Mouse (Mus musculus) kidney, embryonic 14.5 days (tissue): Measurements from ENCODE around the gene Brcc3. TPM values are rescaled to one million over a fixed set of nuclear protein-coding genes. Genes with fewer than 3 reads are reported as not detected.

Experiments
- ATAC-seq: fragments of 200-750 bp; cut with Nextera tagmentation; 2 replicates; pipeline ENCODE4 v1.8.0; 2017; ENCODE audit warnings: moderate number of reproducible peaks, mild to moderate bottlenecking, moderate TSS enrichment, moderate library complexity; ENCODE audit not compliant: low FRiP score, low TSS enrichment
- H3K27ac ChIP-seq: fragments of 300-500 bp; sonication (generic); 2 replicates; pipeline ENCODE4 v1.5.1; 2014; ENCODE audit warnings: low read depth, mild to moderate bottlenecking, low read length, moderate library complexity, mixed read lengths
- H3K27me3 ChIP-seq: fragments of 300-500 bp; sonication (generic); 2 replicates; pipeline ENCODE4 v1.6.1; 2014; ENCODE audit warnings: mild to moderate bottlenecking, low read length; ENCODE audit not compliant: control insufficient read depth, insufficient read depth
- H3K36me3 ChIP-seq: fragments of 300-500 bp; sonication (generic); 2 replicates; pipeline ENCODE4 v1.6.1; 2014; ENCODE audit warnings: low read length, mixed read lengths; ENCODE audit not compliant: control insufficient read depth, insufficient read depth
- H3K4me1 ChIP-seq: fragments of 300-500 bp; sonication (generic); 2 replicates; pipeline ENCODE4 v1.6.1; 2014; ENCODE audit warnings: low read length, mixed read lengths; ENCODE audit not compliant: control insufficient read depth, insufficient read depth
- H3K4me2 ChIP-seq: fragments of 300-500 bp; sonication (generic); replicated peaks from 2 replicates; pipeline ENCODE4 v1.6.1; 2014; ENCODE audit warnings: low read depth, mild to moderate bottlenecking, low read length
- H3K4me3 ChIP-seq: fragments of 300-500 bp; sonication (generic); 2 replicates; pipeline ENCODE4 v1.5.1; 2014; ENCODE audit warnings: mild to moderate bottlenecking, low read length
- H3K9ac ChIP-seq: fragments of 300-500 bp; sonication (generic); 2 replicates; pipeline ENCODE4 v1.6.1; 2014; ENCODE audit warnings: low read depth, mild to moderate bottlenecking, low read length, moderate library complexity
- H3K9me3 ChIP-seq: fragments of 300-500 bp; sonication (generic); 2 replicates; pipeline ENCODE4 v1.6.1; 2016; ENCODE audit warnings: low read length; ENCODE audit not compliant: control insufficient read depth
- WGBS: fragments of 180-500 bp; shearing (Covaris S2); extraction: QIAGEN DNeasy Blood & Tissue Kit; methylation state at CpG from one replicate; pipeline ENCODE4 v1.1.7; 2014; 5-methylcytosine and 5-hydroxymethylcytosine counted together
- polyA plus RNA-seq: library from polyadenylated mRNA; unstranded; fragments of >200 nt; fragmentation: Nextera tagmentation; extraction: Ambion mirVana; gene quantifications from 2 replicates; pipeline ENCODE4 v1.2.1, GENCODE M21; 2014

The Brcc3 gene
- polyA plus RNA-seq, result 68.0 and 82.9 TPM in 2 replicates

DNA sequence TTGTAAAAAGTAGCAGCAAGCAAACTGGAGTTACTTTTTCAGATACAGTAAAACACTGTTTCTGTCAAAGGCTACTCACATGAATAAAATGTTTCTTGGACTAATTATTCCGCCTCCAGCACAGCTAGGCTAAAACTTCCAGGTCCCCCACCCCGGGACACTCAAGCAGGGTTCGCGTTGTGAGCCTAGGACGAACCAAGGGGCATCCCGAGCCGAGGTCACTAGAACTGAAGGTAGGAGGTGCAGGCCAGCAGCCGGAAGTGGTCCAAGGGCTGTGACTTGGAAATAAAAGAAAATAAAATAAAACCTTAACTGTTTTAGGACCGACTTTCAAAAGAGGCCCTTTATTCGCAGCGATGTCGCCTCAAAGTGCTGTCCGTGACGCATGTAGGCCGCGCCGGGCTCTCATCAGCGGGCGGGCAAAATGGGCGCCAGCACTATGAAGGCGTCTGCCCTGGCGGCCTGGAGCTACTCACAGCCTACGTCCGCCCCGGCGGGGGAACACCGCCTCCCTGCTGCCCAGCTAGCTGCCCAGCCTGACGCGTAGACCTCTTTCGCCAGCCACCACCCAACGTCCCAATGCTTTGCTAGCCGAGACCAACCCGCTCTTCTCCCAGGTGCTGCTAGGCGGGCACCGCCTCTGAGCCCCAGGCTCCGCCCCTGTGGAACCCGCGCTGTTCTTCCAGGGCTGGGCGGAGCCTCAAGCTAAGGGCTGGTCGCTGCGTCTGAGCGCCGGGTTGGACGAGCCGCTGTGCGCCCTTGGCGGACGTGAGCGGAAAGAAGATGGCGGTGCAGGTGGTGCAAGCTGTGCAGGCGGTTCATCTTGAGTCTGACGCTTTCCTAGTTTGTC lies at the start of gene Brcc3, which contains the start of the genes Cmc4 and Mtcp1:
TSS of gene Brcc3 (plus strand) at position 693 of the 850 bp plus-strand sequence.
TSS of gene Cmc4 (minus strand) at position 649 of the 850 bp plus-strand sequence.
TSS of gene Mtcp1 (minus strand) at position 653 of the 850 bp plus-strand sequence.
- peak; percentile 99 for ATAC-seq

DNA sequence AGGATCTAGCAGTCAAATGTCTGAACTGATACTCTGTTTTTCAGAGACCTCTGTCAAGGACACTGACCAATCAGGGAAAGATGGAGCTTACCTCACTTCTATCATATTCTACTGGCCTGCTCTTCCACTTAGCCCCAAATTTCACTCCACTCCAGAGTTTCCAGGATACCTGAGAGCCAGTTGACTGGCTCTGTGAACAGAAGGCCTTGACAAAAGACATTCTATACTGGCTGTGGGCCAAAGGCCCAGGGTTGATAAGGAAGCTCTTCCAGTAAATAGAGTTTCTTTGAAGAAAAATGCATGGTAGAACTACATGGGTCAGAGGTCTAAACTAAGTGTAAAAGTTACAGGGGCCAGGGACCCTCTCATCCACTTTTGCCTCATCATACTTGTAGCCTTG lies 46.2 kb upstream of the Brcc3 start:
- Histone ChIP-seq H3K27ac (no peak overlapping the region), H3K4me1 (no peaks in the 10 kb centered on the region), H3K9me3 (no peaks in the 10 kb centered on the region), H3K27me3 (no peaks in the 10 kb centered on the region), H3K9ac (no peak overlapping the region), H3K4me3 (no peak overlapping the region), H3K4me2 (no peak overlapping the region), H3K36me3 (no peaks in the 10 kb centered on the region)
- ATAC-seq, result no peak

More for the DNA sequence above, at the start of gene Brcc3, which contains the start of the genes Cmc4 and Mtcp1:
- Histone ChIP-seq H3K4me2 (peak within 1 kb of the TSS; percentile 42), H3K4me1 (no peaks in the 10 kb centered on the region), H3K9me3 (no peaks in the 10 kb centered on the region), H3K36me3 (no peaks in the 10 kb centered on the region), H3K4me3 (peak within 1 kb of the TSS; percentile 47), H3K9ac (peak within 1 kb of the TSS; percentile 65), H3K27me3 (no peaks in the 10 kb centered on the region), H3K27ac (peak within 1 kb of the TSS; percentile 85)
- WGBS, result 27% methylated on average over 52 of the region's 52 CpGs

DNA sequence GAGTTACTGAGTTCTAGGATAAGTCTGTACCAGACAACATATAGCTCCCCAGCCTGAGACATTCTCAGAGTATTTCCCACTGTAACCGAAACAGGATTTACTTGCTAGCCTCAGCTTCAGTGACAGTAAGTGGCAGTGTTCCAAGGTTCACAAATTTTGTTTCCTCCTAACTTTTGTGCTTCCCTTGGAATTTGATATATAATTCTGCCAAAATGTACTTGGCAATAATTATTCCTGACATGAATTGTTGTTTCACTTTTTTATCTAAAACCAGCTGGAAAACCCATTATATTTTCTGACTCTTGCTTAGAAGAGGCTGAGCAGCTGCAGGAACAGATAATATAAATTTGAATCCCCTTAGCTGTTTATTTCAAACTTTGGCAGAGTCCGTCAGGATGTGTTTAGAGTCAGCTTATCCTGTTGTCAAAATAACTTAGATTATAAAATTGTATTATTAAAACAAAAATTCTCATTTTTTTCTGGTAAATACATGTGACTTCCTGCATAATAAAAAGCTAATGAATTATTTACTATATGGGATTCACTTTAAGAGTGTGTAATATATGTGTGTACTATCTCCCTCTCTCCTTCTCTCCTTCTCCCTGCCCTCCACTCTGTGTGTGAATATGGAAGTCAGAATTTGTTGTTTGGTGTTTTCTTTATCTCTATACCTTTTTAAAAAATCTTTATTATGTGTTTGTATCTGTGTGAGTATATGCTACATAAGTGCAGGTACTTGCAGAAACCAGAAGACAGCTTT lies 43.6 kb upstream of the Brcc3 start:
- 53% methylated on average over 2 of the region's 2 CpGs for WGBS
- ATAC-seq, result no peak

DNA sequence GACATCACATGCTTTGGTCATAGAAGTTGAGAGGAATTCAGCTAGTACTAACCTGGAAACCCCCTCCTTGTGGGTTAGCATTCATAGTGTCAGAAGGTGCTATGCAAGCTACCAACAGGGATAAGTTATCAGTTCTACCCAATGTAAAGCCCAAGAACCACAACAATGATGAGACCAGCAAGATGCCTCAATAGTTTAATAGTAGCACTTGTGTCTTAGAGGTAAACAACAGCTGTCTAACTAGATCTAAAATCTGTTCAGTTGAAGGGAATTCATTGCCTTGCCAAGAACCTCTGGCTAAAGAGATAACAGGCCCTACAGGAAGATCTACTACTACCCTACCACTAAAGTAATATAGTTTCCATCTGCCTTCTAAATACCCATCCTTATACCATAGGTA lies 39.6 kb upstream of the Brcc3 start:
- no peak overlapping the region for H3K4me2 ChIP-seq
- no peak overlapping the region for H3K27ac ChIP-seq
- no peak overlapping the region for H3K4me3 ChIP-seq
- no peaks in the 10 kb centered on the region for H3K27me3 ChIP-seq
- no peaks in the 10 kb centered on the region for H3K36me3 ChIP-seq
- ATAC-seq, result no peak
- H3K4me1 ChIP-seq, result no peaks in the 10 kb centered on the region
- no peaks in the 10 kb centered on the region for H3K9me3 ChIP-seq
- H3K9ac ChIP-seq, result no peak overlapping the region

More for the DNA sequence above, 43.6 kb upstream of the Brcc3 start:
- H3K9me3 ChIP-seq, result no peaks in the 10 kb centered on the region
- no peaks in the 10 kb centered on the region for H3K4me1 ChIP-seq
- H3K9ac ChIP-seq, result no peak overlapping the region
- no peaks in the 10 kb centered on the region for H3K36me3 ChIP-seq
- H3K4me3 ChIP-seq, result no peak overlapping the region
- no peak overlapping the region for H3K4me2 ChIP-seq
- H3K27me3 ChIP-seq, result no peaks in the 10 kb centered on the region
- no peak overlapping the region for H3K27ac ChIP-seq

DNA sequence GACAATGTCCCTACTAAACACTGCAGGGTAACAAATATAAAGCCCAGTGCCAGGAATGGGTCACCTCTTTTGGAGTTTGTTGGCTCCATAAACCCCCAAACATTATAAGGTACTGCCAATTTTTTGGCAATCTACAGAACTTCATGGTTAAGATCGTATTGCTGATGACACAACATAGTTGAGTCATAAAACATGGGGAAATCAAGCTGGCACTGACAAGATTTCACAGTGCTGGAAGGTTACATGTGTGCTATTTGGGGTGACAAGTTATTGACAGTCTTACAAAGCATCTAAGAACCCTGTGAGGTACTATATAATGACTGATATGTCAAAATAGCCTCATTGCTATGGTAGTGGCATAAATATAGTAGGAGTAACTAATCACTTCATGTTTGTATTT lies 35.3 kb upstream of the Brcc3 start:
- no peak for ATAC-seq
- no peaks in the 10 kb centered on the region for H3K4me1 ChIP-seq
- H3K27ac ChIP-seq, result no peak overlapping the region
- H3K9ac ChIP-seq, result no peak overlapping the region
- H3K4me2 ChIP-seq, result no peak overlapping the region
- no peak overlapping the region for H3K4me3 ChIP-seq
- H3K36me3 ChIP-seq, result no peaks in the 10 kb centered on the region
- no peaks in the 10 kb centered on the region for H3K9me3 ChIP-seq
- WGBS, result 87% methylated on average over 1 of the region's 1 CpGs
- H3K27me3 ChIP-seq, result no peaks in the 10 kb centered on the region

DNA sequence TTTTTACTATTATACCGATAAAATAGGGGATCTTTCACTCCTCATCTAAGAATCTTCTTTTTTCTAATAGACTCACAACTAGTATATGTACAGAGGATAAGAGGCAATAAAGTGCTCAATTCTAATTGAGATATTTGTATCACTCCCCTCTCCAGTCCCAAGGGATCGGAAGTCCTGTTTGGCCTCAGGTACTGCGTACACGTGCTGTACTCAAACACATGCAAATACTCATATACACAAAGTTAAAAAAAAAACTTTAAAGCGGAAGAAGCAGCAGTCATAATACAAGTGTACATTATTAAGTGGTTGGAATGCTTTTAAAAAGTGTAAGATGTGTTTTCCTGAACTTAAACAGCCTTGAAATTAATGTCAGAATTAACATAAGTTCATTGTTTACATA lies 34.7 kb upstream of the Brcc3 start:
- no peaks in the 10 kb centered on the region for H3K4me1 ChIP-seq
- H3K27me3 ChIP-seq, result no peaks in the 10 kb centered on the region
- 69% methylated on average over 5 of the region's 5 CpGs for WGBS
- peak overlapping the region; percentile 41 for H3K4me2 ChIP-seq
- no peaks in the 10 kb centered on the region for H3K36me3 ChIP-seq
- H3K27ac ChIP-seq, result no peak overlapping the region
- peak overlapping the region; percentile 48; the same call in 1 of the 2 replicates for H3K4me3 ChIP-seq
- no peaks in the 10 kb centered on the region for H3K9me3 ChIP-seq
- no peak for ATAC-seq
- 0 out of 2 replicates have a peak overlapping the region, but pooled peaks have one; percentile 31 for H3K9ac ChIP-seq

DNA sequence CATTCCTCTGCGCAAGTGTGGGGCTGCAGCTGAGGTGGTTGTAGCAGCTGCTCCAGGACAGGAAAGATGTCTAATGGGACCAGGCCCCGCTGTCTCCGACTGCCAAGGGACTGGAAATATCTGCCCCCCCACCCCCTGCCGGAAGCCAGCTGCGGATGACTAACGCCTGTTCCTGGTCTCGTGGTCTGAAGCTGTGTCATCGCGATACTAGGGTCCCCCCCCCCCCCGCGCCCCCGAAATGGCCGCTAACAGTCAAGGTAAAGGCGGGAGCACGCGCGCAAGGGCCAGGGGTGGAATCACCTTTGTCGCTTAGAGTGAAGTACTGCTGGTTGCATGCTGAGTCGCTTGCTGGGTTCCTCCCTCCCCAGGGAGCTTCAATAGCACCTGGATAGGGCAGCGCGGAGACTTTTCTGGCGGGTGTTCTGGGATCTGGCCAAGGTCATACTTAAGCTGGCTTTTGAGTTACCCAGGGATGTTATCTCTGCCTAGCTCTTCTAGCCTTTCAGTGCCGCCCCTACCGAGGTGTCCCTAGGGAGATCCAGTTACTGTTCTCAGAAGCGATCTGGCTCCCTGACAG lies 34.1 kb upstream of the Brcc3 start, which contains the start of the genes Fundc2 and F8:
TSS of gene Fundc2 (plus strand) at position 205 of the 577 bp plus-strand sequence.
TSS of gene F8 (minus strand) at position 421 of the 577 bp plus-strand sequence.
- H3K27ac ChIP-seq, result peak within 1 kb of the TSS; percentile 69
- no peaks in the 10 kb centered on the region for H3K27me3 ChIP-seq
- H3K9ac ChIP-seq, result peak within 1 kb of the TSS; percentile 63
- WGBS, result 23% methylated on average over 22 of the region's 25 CpGs
- ATAC-seq, result peak; percentile 96
- H3K36me3 ChIP-seq, result no peaks in the 10 kb centered on the region
- peak within 1 kb of the TSS; percentile 41 for H3K4me2 ChIP-seq
- H3K4me1 ChIP-seq, result no peaks in the 10 kb centered on the region
- peak within 1 kb of the TSS; percentile 48 for H3K4me3 ChIP-seq
- H3K9me3 ChIP-seq, result no peaks in the 10 kb centered on the region

DNA sequence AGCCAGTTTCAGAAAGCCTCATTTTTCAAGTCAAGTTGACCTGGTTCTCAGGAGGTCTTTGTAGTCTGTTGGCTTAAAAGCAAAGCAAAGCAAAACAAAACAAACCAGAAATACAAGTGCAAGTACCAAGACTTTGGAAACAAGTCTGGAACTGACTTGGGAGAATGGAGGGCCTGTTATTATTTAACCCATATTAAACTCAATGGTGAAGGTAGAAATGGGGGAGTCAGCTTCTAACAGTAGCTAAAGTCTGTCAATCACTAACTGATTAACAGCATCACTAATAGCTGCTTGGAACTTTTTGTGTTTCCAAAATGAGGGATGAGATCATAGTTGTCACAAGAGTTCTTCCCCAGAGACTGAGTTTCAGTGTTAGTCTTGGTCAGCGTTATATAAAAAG lies 17.0 kb upstream of the Brcc3 start:
- Histone ChIP-seq H3K4me3 (no peak overlapping the region), H3K9ac (no peak overlapping the region), H3K27me3 (no peaks in the 10 kb centered on the region), H3K4me2 (no peak overlapping the region), H3K4me1 (no peaks in the 10 kb centered on the region), H3K36me3 (no peaks in the 10 kb centered on the region; the same call in 1 of the 2 replicates), H3K9me3 (no peaks in the 10 kb centered on the region), H3K27ac (no peak overlapping the region)
- WGBS, result 84% methylated on average over 1 of the region's 1 CpGs
- ATAC-seq, result no peak
